Mouse (Mus musculus) midbrain, embryonic 11.5 days (tissue): ENCODE measurements at regions not wholly inside any gene's neighbourhood (a gene's known extent, or its start where the extent isn't known, plus 50 kb on each side); places are given as distances from the start of the nearest gene placed in this dataset.

Source experiments
- ATAC-seq: fragments of 200-750 bp; cut with Nextera tagmentation; 2 replicates; pipeline ENCODE4 v1.8.0; 2017; ENCODE audit warnings: moderate TSS enrichment, moderate library complexity; ENCODE audit not compliant: low FRiP score
- DNase-seq: peaks from one replicate; pipeline ENCODE4 v3.0.0; 2015; ENCODE audit warnings: low spot score; ENCODE audit errors: missing footprints
- H3K27ac ChIP-seq: fragments of 300-500 bp; sonication (generic); 2 replicates; pipeline ENCODE4 v1.5.1; 2014; ENCODE audit warnings: low read depth, low read length
- H3K27me3 ChIP-seq: fragments of 300-500 bp; sonication (generic); 2 replicates; pipeline ENCODE4 v1.6.1; 2014; ENCODE audit warnings: mild to moderate bottlenecking, low read length, moderate library complexity, mixed read lengths; ENCODE audit not compliant: control insufficient read depth, insufficient read depth
- H3K36me3 ChIP-seq: fragments of 300-500 bp; sonication (generic); 2 replicates; pipeline ENCODE4 v1.6.1; 2014; ENCODE audit warnings: mild to moderate bottlenecking, low read length, moderate library complexity, mixed read lengths; ENCODE audit not compliant: control insufficient read depth, insufficient read depth
- H3K4me1 ChIP-seq: fragments of 300-500 bp; sonication (generic); 2 replicates; pipeline ENCODE4 v1.6.1; 2014; ENCODE audit warnings: low read length; ENCODE audit not compliant: control insufficient read depth, insufficient read depth
- H3K4me2 ChIP-seq: fragments of 300-500 bp; sonication (generic); 2 replicates; pipeline ENCODE4 v1.6.1; 2014; ENCODE audit warnings: mild to moderate bottlenecking, moderate library complexity
- H3K4me3 ChIP-seq: fragments of 300-500 bp; sonication (generic); 2 replicates; pipeline ENCODE4 v1.5.1; 2014; ENCODE audit warnings: low read depth, low read length
- H3K9ac ChIP-seq: fragments of 300-500 bp; sonication (generic); 2 replicates; pipeline ENCODE4 v1.6.1; 2014; ENCODE audit warnings: low read length
- H3K9me3 ChIP-seq: fragments of 300-500 bp; sonication (generic); 2 replicates; pipeline ENCODE4 v1.6.1; 2016; ENCODE audit warnings: low read length; ENCODE audit not compliant: control insufficient read depth
- WGBS: fragments of 180-500 bp; shearing (Covaris S2); extraction: QIAGEN DNeasy Blood & Tissue Kit; methylation state at CpG from one replicate; pipeline ENCODE4 v1.1.7; 2014; 5-methylcytosine and 5-hydroxymethylcytosine counted together

- no peak for DNase-seq
- Histone ChIP-seq H3K4me3 (no peak overlapping the region), H3K36me3 (no peaks in the 10 kb centered on the region), H3K27ac (no peak overlapping the region), H3K9me3 (no peaks in the 10 kb centered on the region), H3K4me2 (no peak overlapping the region), H3K9ac (no peak overlapping the region), H3K4me1 (no peaks in the 10 kb centered on the region), H3K27me3 (no peaks in the 10 kb centered on the region)
- ATAC-seq = no peak
- WGBS = 84% methylated on average over 2 of the region's 2 CpGs
These were observed 651.9 kb upstream of the Klhl1 start for GRCm38 (mm10) chr14:97170841-97171240.

- no peak overlapping the region for H3K4me2 ChIP-seq
- no peaks in the 10 kb centered on the region for H3K36me3 ChIP-seq
- H3K9me3 ChIP-seq = no peaks in the 10 kb centered on the region
- H3K27me3 ChIP-seq = no peaks in the 10 kb centered on the region
- H3K27ac ChIP-seq = no peak overlapping the region
- no peaks in the 10 kb centered on the region for H3K4me1 ChIP-seq
- no peak for ATAC-seq
- WGBS = 90% methylated on average over 2 of the region's 2 CpGs
- no peak overlapping the region for H3K4me3 ChIP-seq
- DNase-seq = no peak
- H3K9ac ChIP-seq = no peak overlapping the region
These were observed 646.9 kb upstream of the Klhl1 start for GRCm38 (mm10) chr14:97165793-97166192.

- H3K27me3 ChIP-seq = no peaks in the 10 kb centered on the region
- 90% methylated on average over 9 of the region's 9 CpGs for WGBS
- no peaks in the 10 kb centered on the region for H3K36me3 ChIP-seq
- no peak for ATAC-seq
- DNase-seq = no peak
- H3K9me3 ChIP-seq = no peaks in the 10 kb centered on the region
- no peak overlapping the region for H3K4me3 ChIP-seq
- no peak overlapping the region for H3K9ac ChIP-seq
- H3K4me2 ChIP-seq = no peak overlapping the region
- H3K27ac ChIP-seq = no peak overlapping the region
- no peaks in the 10 kb centered on the region for H3K4me1 ChIP-seq
These were observed 630.2 kb upstream of the Klhl1 start for GRCm38 (mm10) chr14:97148997-97149653.

GRCm38 (mm10) chr14:97115918-97116635 is 597.2 kb upstream of the Klhl1 start:
- no peaks in the 10 kb centered on the region for H3K27me3 ChIP-seq
- no peaks in the 10 kb centered on the region for H3K36me3 ChIP-seq
- 94% methylated on average over 8 of the region's 8 CpGs for WGBS

GRCm38 (mm10) chr14:97101090-97101675 is 582.3 kb upstream of the Klhl1 start:
- H3K9me3 ChIP-seq = no peaks in the 10 kb centered on the region
- 82% methylated on average over 4 of the region's 4 CpGs for WGBS
- no peaks in the 10 kb centered on the region for H3K27me3 ChIP-seq
- no peak overlapping the region for H3K4me2 ChIP-seq
- H3K27ac ChIP-seq = no peak overlapping the region
- ATAC-seq = no peak
- no peak overlapping the region for H3K9ac ChIP-seq
- no peaks in the 10 kb centered on the region for H3K36me3 ChIP-seq
- no peaks in the 10 kb centered on the region for H3K4me1 ChIP-seq
- DNase-seq = no peak
- H3K4me3 ChIP-seq = no peak overlapping the region

More at GRCm38 (mm10) chr14:97115918-97116635, 597.2 kb upstream of the Klhl1 start:
- Histone ChIP-seq H3K4me2 (no peak overlapping the region), H3K4me3 (no peak overlapping the region), H3K9ac (no peak overlapping the region), H3K4me1 (no peaks in the 10 kb centered on the region), H3K9me3 (no peaks in the 10 kb centered on the region), H3K27ac (no peak overlapping the region)
- no peak for ATAC-seq
- no peak for DNase-seq

- no peak for ATAC-seq
- no peak for DNase-seq
- no peak overlapping the region for H3K4me3 ChIP-seq
- H3K27me3 ChIP-seq = no peaks in the 10 kb centered on the region
- no peak overlapping the region for H3K9ac ChIP-seq
- no peaks in the 10 kb centered on the region for H3K4me1 ChIP-seq
- H3K9me3 ChIP-seq = no peaks in the 10 kb centered on the region
- no peak overlapping the region for H3K4me2 ChIP-seq
- WGBS = 93% methylated on average over 7 of the region's 7 CpGs
- H3K27ac ChIP-seq = no peak overlapping the region
- no peaks in the 10 kb centered on the region for H3K36me3 ChIP-seq
These were observed 574.5 kb upstream of the Klhl1 start for GRCm38 (mm10) chr14:97093389-97093788.

- no peak for DNase-seq
- 86% methylated on average over 4 of the region's 4 CpGs for WGBS
- Histone ChIP-seq H3K9me3 (no peaks in the 10 kb centered on the region), H3K4me2 (no peak overlapping the region), H3K27me3 (no peaks in the 10 kb centered on the region), H3K4me3 (no peak overlapping the region), H3K36me3 (no peaks in the 10 kb centered on the region), H3K4me1 (peaks cover 2% of the 10 kb centered on the region; the same call in 1 of the 2 replicates), H3K27ac (no peak overlapping the region), H3K9ac (no peak overlapping the region)
- ATAC-seq = no peak
These were observed 570.0 kb upstream of the Klhl1 start for GRCm38 (mm10) chr14:97088863-97089262.

GRCm38 (mm10) chr14:97087346-97087745 is 568.4 kb upstream of the Klhl1 start:
- Histone ChIP-seq H3K27me3 (no peaks in the 10 kb centered on the region), H3K9ac (no peak overlapping the region), H3K4me1 (peaks cover 2% of the 10 kb centered on the region; the same call in 1 of the 2 replicates), H3K9me3 (no peaks in the 10 kb centered on the region), H3K4me2 (no peak overlapping the region), H3K27ac (no peak overlapping the region), H3K36me3 (no peaks in the 10 kb centered on the region), H3K4me3 (no peak overlapping the region)
- 47% methylated on average over 2 of the region's 2 CpGs for WGBS
- ATAC-seq (peak; percentile 51), DNase-seq (no peak)
